Comparison of ENCODE assay signal across 13 mouse cellular contexts in genomic region chr7:115379600-115379999, GRCm38 (mm10).
DNase-seq lines count a peak whose midpoint lies in the region; ATAC-seq and TF ChIP-seq lines count a peak whose summit lies in the region.
"Had no signal": no experiment of that assay in that cellular context is flagged by ENCODE, and none has a peak within 500 bp of the region (broad histone marks: within the 10 kb centered on the region; RNA-seq: fewer than 3 reads in every experiment).

No protein-coding gene starts in this region.

- ATAC-seq in lung, embryonic 14.5 days (ENCODE audit: insufficient read depth) = peak; percentile 96
- 0 out of 2 replicates have a peak, but pooled peaks have one; percentile 56 for ATAC-seq in embryonic facial prominence, embryonic 15.5 days (ENCODE audit: insufficient number of reproducible peaks, low FRiP score, low TSS enrichment, low read depth)

- no peaks in the 10 kb centered on the region for H3K9me3 ChIP-seq in lung, embryonic 14.5 days (ENCODE audit: low read depth, low read length)
- no peaks in the 10 kb centered on the region for H3K9me3 ChIP-seq in embryonic facial prominence, embryonic 15.5 days (replicated peaks)
- H3K9me3 ChIP-seq: forebrain, embryonic 10.5 days; liver, embryonic 13.5 days had no signal

- no peak overlapping the region for H3K4me3 ChIP-seq in lung, embryonic 14.5 days (ENCODE audit: low read depth, low read length)
- no peak overlapping the region for H3K4me3 ChIP-seq in embryonic facial prominence, embryonic 15.5 days (replicated peaks)
- H3K4me3 ChIP-seq: forebrain, embryonic 10.5 days; liver, embryonic 13.5 days had no signal

- peaks cover 18% of the 10 kb centered on the region for H3K4me1 ChIP-seq in lung, embryonic 14.5 days (ENCODE audit: insufficient read depth)
- H3K4me1 ChIP-seq in embryonic facial prominence, embryonic 15.5 days = peaks cover 23% of the 10 kb centered on the region
- H3K4me1 ChIP-seq: liver, embryonic 13.5 days had no signal

- H3K4me2 ChIP-seq in lung, embryonic 14.5 days = 0 out of 2 replicates have a peak overlapping the region, but pooled peaks have one; percentile 4
- H3K4me2 ChIP-seq in embryonic facial prominence, embryonic 15.5 days (replicated peaks) = no peak overlapping the region
- H3K4me2 ChIP-seq: liver, embryonic 13.5 days had no signal

- H3K9ac ChIP-seq in lung, embryonic 14.5 days = no peak overlapping the region
- H3K9ac ChIP-seq in embryonic facial prominence, embryonic 15.5 days = no peak overlapping the region
- H3K9ac ChIP-seq: liver, embryonic 13.5 days had no signal

- WGBS in lung, embryonic 14.5 days = 24% methylated on average over 7 of the region's 7 CpGs
- WGBS in embryonic facial prominence, embryonic 15.5 days = 18% methylated on average over 7 of the region's 7 CpGs

- peak; percentile 16 for DNase-seq in adrenal gland, postnatal 10 days
- no peak for DNase-seq in adrenal gland, adult 2 months
- peak; percentile 20 for DNase-seq in heart, postnatal 4 days
- DNase-seq in heart, adult 8-10 months (ENCODE audit: low spot score) = no peak
- DNase-seq in lung, embryonic 14.5 days = peak; percentile 93
- no peak for DNase-seq in lung, adult 18-20 months
- no peak for DNase-seq in frontal cortex, postnatal 10 days (ENCODE audit: low spot score in 2 of 2)
- DNase-seq: cerebellum, postnatal 36 days; gastrocnemius, postnatal 10 days; liver, embryonic 13.5 days; thymus, postnatal 14 days had no signal

- no peak overlapping the region for H3K27ac ChIP-seq in lung, embryonic 14.5 days (ENCODE audit: low read depth)
- H3K27ac ChIP-seq in embryonic facial prominence, embryonic 15.5 days (replicated peaks) = no peak overlapping the region
- H3K27ac ChIP-seq: forebrain, embryonic 10.5 days; liver, embryonic 13.5 days had no signal

- H3K27me3 ChIP-seq in lung, embryonic 14.5 days (ENCODE audit: insufficient read depth, low read length) = no peaks in the 10 kb centered on the region
- H3K27me3 ChIP-seq in embryonic facial prominence, embryonic 15.5 days = peaks cover 10% of the 10 kb centered on the region; the same call in 1 of the 2 replicates
- H3K27me3 ChIP-seq: liver, embryonic 13.5 days had no signal

- H3K36me3 ChIP-seq in lung, embryonic 14.5 days (ENCODE audit: insufficient read depth) = no peaks in the 10 kb centered on the region
- H3K36me3 ChIP-seq in embryonic facial prominence, embryonic 15.5 days = no peaks in the 10 kb centered on the region
- H3K36me3 ChIP-seq: forebrain, embryonic 10.5 days; liver, embryonic 13.5 days had no signal

- no peak for TF ChIP-seq CTCF in lung, embryonic 14.5 days (IDR thresholded peaks at IDR 0.05; ENCODE audit: low read depth)

Comparison
In these comparisons a context has a peak if more than half of its experiments do, and no peak if none do; other contexts are left out.
1. DNase-seq: peak in adrenal gland, postnatal 10 days (single experiment), heart, postnatal 4 days (single experiment) and lung, embryonic 14.5 days (single experiment); none in adrenal gland, adult 2 months (single experiment), heart, adult 8-10 months (single experiment), lung, adult 18-20 months (0 of 2) and frontal cortex, postnatal 10 days (0 of 2).